Mouse (Mus musculus): ENCODE results near the gene Gtpbp2. TPM values are rescaled to one million over a fixed set of nuclear protein-coding genes. Genes with fewer than 3 reads are reported as not detected.

Gene Gtpbp2
- 2.4 TPM for polyA plus RNA-seq (2014; fragmentation: Illumina TruSeq; extraction: RNeasy Lipid Tissue Mini Kit (QIAGEN cat#74804))

GRCm38 (mm10) chr17:46160686-46161085 lies at the start of gene Gtpbp2:
Gene Gtpbp2 (plus strand): TSS chr17:46161032.

DNA sequence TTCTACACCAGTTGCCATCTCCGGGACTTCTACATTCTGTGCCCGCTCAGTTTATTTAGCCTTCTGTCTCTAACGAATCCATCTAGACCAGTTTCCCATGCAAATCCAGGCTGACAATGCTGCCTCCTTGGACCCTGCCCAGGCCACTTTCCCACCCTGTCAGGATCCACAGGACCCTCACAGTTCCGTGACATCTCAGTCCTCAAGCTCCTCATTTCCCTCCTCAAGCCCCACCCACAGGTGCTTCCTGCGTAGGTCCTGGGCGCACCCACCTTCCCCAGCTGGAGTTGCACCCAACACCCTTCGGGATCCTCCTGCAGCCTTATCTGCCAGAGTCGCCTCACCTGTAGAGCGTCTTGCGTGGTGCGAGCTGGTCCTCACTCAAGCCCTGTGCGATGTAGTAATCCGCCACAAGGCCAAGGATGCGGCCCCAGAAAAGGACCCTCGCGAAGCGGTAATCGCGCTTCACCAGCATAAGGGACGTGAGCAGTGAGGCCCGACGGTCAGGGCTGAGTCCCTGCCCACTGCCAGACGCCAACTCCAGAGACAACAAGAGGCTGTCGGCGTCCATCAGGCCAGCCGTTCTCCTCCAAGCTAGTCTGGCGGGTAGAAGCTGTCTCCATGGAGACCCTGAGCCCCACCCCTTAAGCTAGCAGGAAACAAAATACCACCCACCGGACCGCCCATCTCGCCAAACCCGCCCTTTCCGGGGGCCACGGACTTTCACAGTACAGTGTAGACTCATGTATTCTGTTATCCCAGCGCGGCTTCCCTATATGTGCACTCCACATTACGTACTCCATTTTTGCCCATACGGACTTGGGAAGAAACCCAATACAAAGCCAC lies 17.0 kb upstream of the Gtpbp2 start, which contains the start of gene Rsph9:
Gene Rsph9, minus strand, starts transcription at position 639 of the 846 bp plus-strand sequence.

GRCm38 (mm10) chr17:46152847-46153782 lies 7.7 kb upstream of the Gtpbp2 start, which contains the start of gene Mad2l1bp:
Gene Mad2l1bp (minus strand): TSS chr17:46153553.

DNA sequence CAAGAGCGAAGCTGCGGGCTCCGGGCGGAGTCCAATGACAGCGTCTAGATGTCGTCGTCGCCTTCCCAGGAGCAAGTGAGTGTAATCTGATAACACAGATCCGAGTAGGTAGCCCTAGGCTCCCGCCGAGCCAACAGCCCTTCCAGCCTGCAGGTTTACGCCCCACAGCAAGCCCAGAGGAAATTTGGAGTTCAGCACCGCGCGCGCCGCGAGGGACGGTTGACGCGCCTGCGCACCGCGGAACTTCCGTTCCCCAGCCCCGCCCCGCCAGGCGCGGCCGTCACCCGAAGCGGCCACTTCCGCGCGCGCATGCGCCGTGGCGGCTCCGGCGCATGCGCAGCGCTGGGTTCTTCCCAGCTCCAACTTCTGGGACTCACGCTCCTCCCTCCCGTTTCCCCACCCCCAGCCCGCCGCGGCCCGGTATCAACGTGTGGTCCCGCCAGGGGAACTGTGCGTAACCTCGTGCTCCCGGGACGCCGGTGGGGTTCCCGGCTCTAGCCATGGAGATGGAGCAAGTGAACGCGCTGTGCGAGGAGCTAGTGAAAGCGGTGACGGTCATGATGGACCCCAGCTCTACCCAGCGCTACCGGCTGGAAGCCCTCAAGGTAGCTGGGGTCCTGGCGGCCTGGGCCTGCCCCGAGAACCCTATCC lies 41.7 kb downstream of the Gtpbp2 start, which contains the start of the genes Polh and Xpo5:
Gene Polh, minus strand, starts transcription at position 225 of the 651 bp plus-strand sequence.
Gene Xpo5, plus strand, starts transcription at position 362 of the 651 bp plus-strand sequence.

Other genes starting within 250 kb of the Gtpbp2 start
- 14.5 TPM for gene Vegfa, start 128.7 kb upstream of the Gtpbp2 start, polyA plus RNA-seq (2014; fragmentation: Illumina TruSeq; extraction: RNeasy Lipid Tissue Mini Kit (QIAGEN cat#74804))
- gene Mrps18a, start 50.0 kb upstream of the Gtpbp2 start, polyA plus RNA-seq (2014; fragmentation: Illumina TruSeq; extraction: RNeasy Lipid Tissue Mini Kit (QIAGEN cat#74804)) = 15.5 TPM
- 1.3 TPM for gene Rsph9, start 16.8 kb upstream of the Gtpbp2 start, polyA plus RNA-seq (2014; fragmentation: Illumina TruSeq; extraction: RNeasy Lipid Tissue Mini Kit (QIAGEN cat#74804))
- gene Mad2l1bp, start 7.5 kb upstream of the Gtpbp2 start, polyA plus RNA-seq (2014; fragmentation: Illumina TruSeq; extraction: RNeasy Lipid Tissue Mini Kit (QIAGEN cat#74804)) = 0.74 TPM
- gene Polh, start 41.6 kb downstream of the Gtpbp2 start, polyA plus RNA-seq (2014; fragmentation: Illumina TruSeq; extraction: RNeasy Lipid Tissue Mini Kit (QIAGEN cat#74804)) = 16.1 TPM
- 26.9 TPM for gene Xpo5, start 41.8 kb downstream of the Gtpbp2 start, polyA plus RNA-seq (2014; fragmentation: Illumina TruSeq; extraction: RNeasy Lipid Tissue Mini Kit (QIAGEN cat#74804))
- 6.1 TPM for gene Polr1c, start 87.0 kb downstream of the Gtpbp2 start, polyA plus RNA-seq (2014; fragmentation: Illumina TruSeq; extraction: RNeasy Lipid Tissue Mini Kit (QIAGEN cat#74804))
- gene Yipf3, start 87.0 kb downstream of the Gtpbp2 start, polyA plus RNA-seq (2014; fragmentation: Illumina TruSeq; extraction: RNeasy Lipid Tissue Mini Kit (QIAGEN cat#74804)) = 1.3 TPM
- not detected for gene Lrrc73, start 92.5 kb downstream of the Gtpbp2 start, polyA plus RNA-seq (2014; fragmentation: Illumina TruSeq; extraction: RNeasy Lipid Tissue Mini Kit (QIAGEN cat#74804))
- 0.40 TPM for gene Tjap1, start 122.0 kb downstream of the Gtpbp2 start, polyA plus RNA-seq (2014; fragmentation: Illumina TruSeq; extraction: RNeasy Lipid Tissue Mini Kit (QIAGEN cat#74804))
- gene Dlk2, start 136.4 kb downstream of the Gtpbp2 start, polyA plus RNA-seq (2014; fragmentation: Illumina TruSeq; extraction: RNeasy Lipid Tissue Mini Kit (QIAGEN cat#74804)) = not detected
- not detected for gene Abcc10, start 167.3 kb downstream of the Gtpbp2 start, polyA plus RNA-seq (2014; fragmentation: Illumina TruSeq; extraction: RNeasy Lipid Tissue Mini Kit (QIAGEN cat#74804))
- 69.4 TPM for gene Zfp318, start 222.7 kb downstream of the Gtpbp2 start, polyA plus RNA-seq (2014; fragmentation: Illumina TruSeq; extraction: RNeasy Lipid Tissue Mini Kit (QIAGEN cat#74804))

Measured in ovary, adult 10 weeks (tissue).